Mouse (Mus musculus) erythroblast, embryonic 14.5 days (primary cell): ENCODE results near the gene Lrrc75a.

Experiments
- GATA1 ChIP-seq: IDR thresholded peaks from 2 replicates; pipeline ENCODE4 v1.6.1; 2012; ENCODE audit warnings: low read length, inconsistent platforms, mixed read lengths
- TAL1 ChIP-seq: IDR thresholded peaks from 3 replicates; pipeline ENCODE4 v1.6.1; 2012; ENCODE audit warnings: low read length, inconsistent platforms, mixed read lengths

- TF ChIP-seq GATA1 (no peak), TAL1 (no peak)
Measured at GRCm38 (mm10) chr11:62602619-62603311, 45.6 kb downstream of the Lrrc75a start.
